Mouse (Mus musculus) hematopoietic stem cell, adult 5-6 weeks (primary cell): ENCODE measurements around the gene Kmt2e. TPM values are rescaled to one million over a fixed set of nuclear protein-coding genes. Genes with fewer than 3 reads are reported as not detected.
A peak's percentile ranks its signal among the peaks of the same experiment; 100 is the strongest.

Experiments
- ATAC-seq, 2 experiments: fragments of 125-278 bp in 1 of 2; replicated peaks in 1 of 2; 2 replicates each; pipeline ENCODE4 v1.8.0; 2016 to 2017; ENCODE audit warnings: inconsistent platforms in 2 of 2, mild to moderate bottlenecking in 2 of 2, moderate number of reproducible peaks in 2 of 2, low read depth in 1 of 2, moderate TSS enrichment in 1 of 2; ENCODE audit not compliant: low FRiP score in 2 of 2, poor library complexity in 2 of 2, severe bottlenecking in 2 of 2, insufficient read depth in 1 of 2, low TSS enrichment in 1 of 2
- total RNA-seq: library from RNA; stranded (forward); fragments of 172-1452, 232-1000 nt; gene quantifications from 2 replicates; pipeline ENCODE4 v1.2.3, GENCODE M21; 2017

Kmt2e gene
- total RNA-seq, 1 experiment from 2014 or later: 66.6 TPM

GRCm38 (mm10) chr5:23461688-23462087, 27.4 kb downstream of the Kmt2e start:
- ATAC-seq: peak; percentile 42 to 56; a peak in 1 of 4 replicates

- ATAC-seq: no peak
Observed at GRCm38 (mm10) chr5:23464247-23464646, 30.0 kb downstream of the Kmt2e start.

GRCm38 (mm10) chr5:23464743-23465142, 30.5 kb downstream of the Kmt2e start:
- no peak for ATAC-seq

- ATAC-seq: no peak
Observed at GRCm38 (mm10) chr5:23466546-23466945, 32.3 kb downstream of the Kmt2e start.

GRCm38 (mm10) chr5:23473098-23473873, 39.0 kb downstream of the Kmt2e start:
- ATAC-seq: no peak

GRCm38 (mm10) chr5:23483811-23484210, 49.6 kb downstream of the Kmt2e start:
- ATAC-seq: no peak

- ATAC-seq: no peak
Observed at GRCm38 (mm10) chr5:23489231-23489630, 55.0 kb downstream of the Kmt2e start.

- ATAC-seq: peak in 1 of 2 experiments; percentile 68; a peak in 3 of 4 replicates
Observed at GRCm38 (mm10) chr5:23490797-23491196, 56.6 kb downstream of the Kmt2e start.

- no peak for ATAC-seq
Observed at GRCm38 (mm10) chr5:23496396-23496795, 62.2 kb downstream of the Kmt2e start.

- ATAC-seq: no peak
Observed at GRCm38 (mm10) chr5:23496933-23497332, 62.7 kb downstream of the Kmt2e start.

GRCm38 (mm10) chr5:23497920-23498319, 63.7 kb downstream of the Kmt2e start:
- ATAC-seq: no peak

GRCm38 (mm10) chr5:23499257-23499656, 65.0 kb downstream of the Kmt2e start:
- no peak for ATAC-seq

- ATAC-seq: no peak
Observed at GRCm38 (mm10) chr5:23500715-23501114, 66.5 kb downstream of the Kmt2e start.

- ATAC-seq: no peak
Observed at GRCm38 (mm10) chr5:23501582-23502316, 67.5 kb downstream of the Kmt2e start.

GRCm38 (mm10) chr5:23502317-23502937, 68.2 kb downstream of the Kmt2e start:
- ATAC-seq: no peak

GRCm38 (mm10) chr5:23505578-23505977, 71.3 kb downstream of the Kmt2e start:
- ATAC-seq: no peak

GRCm38 (mm10) chr5:23507210-23507609, 73.0 kb downstream of the Kmt2e start:
- ATAC-seq: no peak

- no peak for ATAC-seq
Observed at GRCm38 (mm10) chr5:23508630-23509029, 74.4 kb downstream of the Kmt2e start.
